Mouse (Mus musculus) embryonic facial prominence, embryonic 12.5 days (tissue): ENCODE measurements at regions not wholly inside any gene's neighbourhood (a gene's known extent, or its start where the extent isn't known, plus 50 kb on each side); places are given as distances from the start of the nearest gene placed in this dataset.

Experiments
- ATAC-seq: fragments of 200-750 bp; cut with Nextera tagmentation; 2 replicates; pipeline ENCODE4 v1.8.0; 2017; ENCODE audit not compliant: insufficient number of reproducible peaks, insufficient read depth, low FRiP score, low TSS enrichment
- H3K27ac ChIP-seq: fragments of 300-500 bp; sonication (generic); 2 replicates; pipeline ENCODE4 v1.5.1; 2016; ENCODE audit warnings: mild to moderate bottlenecking
- H3K27me3 ChIP-seq: fragments of 300-500 bp; sonication (generic); 2 replicates; pipeline ENCODE4 v1.6.1; 2016; ENCODE audit warnings: mild to moderate bottlenecking, moderate library complexity
- H3K36me3 ChIP-seq: fragments of 300-500 bp; sonication (generic); 2 replicates; pipeline ENCODE4 v1.6.1; 2016; ENCODE audit warnings: mild to moderate bottlenecking
- H3K4me1 ChIP-seq: fragments of 300-500 bp; sonication (generic); 2 replicates; pipeline ENCODE4 v1.6.1; 2016
- H3K4me2 ChIP-seq: fragments of 300-500 bp; sonication (generic); replicated peaks from 2 replicates; pipeline ENCODE4 v1.6.1; 2016; ENCODE audit warnings: mild to moderate bottlenecking, moderate library complexity
- H3K4me3 ChIP-seq: fragments of 300-500 bp; sonication (generic); 2 replicates; pipeline ENCODE4 v1.5.1; 2016; ENCODE audit warnings: mild to moderate bottlenecking
- H3K9ac ChIP-seq: fragments of 300-500 bp; sonication (generic); 2 replicates; pipeline ENCODE4 v1.6.1; 2016; ENCODE audit warnings: mild to moderate bottlenecking, moderate library complexity
- H3K9me3 ChIP-seq: fragments of 300-500 bp; sonication (generic); 2 replicates; pipeline ENCODE4 v1.6.1; 2016; ENCODE audit warnings: mild to moderate bottlenecking, moderate library complexity
- WGBS: fragments of 180-500 bp; shearing (Covaris S2); methylation state at CpG from one replicate; pipeline ENCODE4 v1.1.7; 2016; 5-methylcytosine and 5-hydroxymethylcytosine counted together

GRCm38 (mm10) chr8:87094685-87095084, 209.6 kb upstream of the N4bp1 start:
- H3K27me3 ChIP-seq: no peaks in the 10 kb centered on the region
- WGBS: 67% methylated on average over 4 of the region's 4 CpGs
- H3K36me3 ChIP-seq: no peaks in the 10 kb centered on the region
- H3K4me2 ChIP-seq: no peak overlapping the region
- H3K9ac ChIP-seq: no peak overlapping the region
- no peak for ATAC-seq
- H3K27ac ChIP-seq: no peak overlapping the region
- no peaks in the 10 kb centered on the region for H3K9me3 ChIP-seq
- no peaks in the 10 kb centered on the region for H3K4me1 ChIP-seq
- H3K4me3 ChIP-seq: no peak overlapping the region

- Histone ChIP-seq H3K27ac (no peak overlapping the region), H3K4me1 (no peaks in the 10 kb centered on the region), H3K4me3 (no peak overlapping the region), H3K4me2 (no peak overlapping the region), H3K9ac (no peak overlapping the region), H3K36me3 (no peaks in the 10 kb centered on the region), H3K27me3 (no peaks in the 10 kb centered on the region), H3K9me3 (no peaks in the 10 kb centered on the region)
- no peak for ATAC-seq
- WGBS: 84% methylated on average over 10 of the region's 10 CpGs
Measured at GRCm38 (mm10) chr8:87093716-87094115, 208.7 kb upstream of the N4bp1 start.

GRCm38 (mm10) chr8:87093081-87093480, 208.0 kb upstream of the N4bp1 start:
- ATAC-seq: no peak
- H3K4me2 ChIP-seq: no peak overlapping the region
- H3K4me1 ChIP-seq: no peaks in the 10 kb centered on the region
- 81% methylated on average over 5 of the region's 5 CpGs for WGBS
- no peaks in the 10 kb centered on the region for H3K27me3 ChIP-seq
- H3K36me3 ChIP-seq: no peaks in the 10 kb centered on the region
- H3K27ac ChIP-seq: no peak overlapping the region
- no peak overlapping the region for H3K4me3 ChIP-seq
- H3K9me3 ChIP-seq: no peaks in the 10 kb centered on the region
- H3K9ac ChIP-seq: no peak overlapping the region

GRCm38 (mm10) chr8:87087451-87088095, 202.5 kb upstream of the N4bp1 start:
- Histone ChIP-seq H3K4me2 (no peak overlapping the region), H3K27ac (no peak overlapping the region), H3K4me3 (no peak overlapping the region), H3K36me3 (no peaks in the 10 kb centered on the region), H3K4me1 (no peaks in the 10 kb centered on the region), H3K9ac (no peak overlapping the region), H3K27me3 (no peaks in the 10 kb centered on the region), H3K9me3 (no peaks in the 10 kb centered on the region)
- no peak for ATAC-seq
- WGBS: 42% methylated on average over 9 of the region's 9 CpGs

GRCm38 (mm10) chr8:87078260-87078659, 193.2 kb upstream of the N4bp1 start:
- no peaks in the 10 kb centered on the region for H3K4me1 ChIP-seq
- 73% methylated on average over 6 of the region's 6 CpGs for WGBS
- no peak overlapping the region for H3K4me2 ChIP-seq
- H3K36me3 ChIP-seq: no peaks in the 10 kb centered on the region
- no peak overlapping the region for H3K27ac ChIP-seq
- H3K4me3 ChIP-seq: no peak overlapping the region
- ATAC-seq: no peak
- no peaks in the 10 kb centered on the region for H3K27me3 ChIP-seq
- H3K9ac ChIP-seq: no peak overlapping the region
- no peaks in the 10 kb centered on the region for H3K9me3 ChIP-seq

GRCm38 (mm10) chr8:87075921-87076320, 190.9 kb upstream of the N4bp1 start:
- no peak overlapping the region for H3K9ac ChIP-seq
- H3K36me3 ChIP-seq: no peaks in the 10 kb centered on the region
- ATAC-seq: no peak
- no peaks in the 10 kb centered on the region for H3K27me3 ChIP-seq
- no peaks in the 10 kb centered on the region for H3K9me3 ChIP-seq
- H3K4me3 ChIP-seq: no peak overlapping the region
- H3K4me2 ChIP-seq: no peak overlapping the region
- WGBS: 97% methylated on average over 4 of the region's 4 CpGs
- H3K27ac ChIP-seq: no peak overlapping the region
- H3K4me1 ChIP-seq: no peaks in the 10 kb centered on the region

GRCm38 (mm10) chr8:87071224-87071623, 186.2 kb upstream of the N4bp1 start:
- Histone ChIP-seq H3K27me3 (no peaks in the 10 kb centered on the region), H3K27ac (no peak overlapping the region), H3K9ac (no peak overlapping the region), H3K9me3 (0 out of 2 replicates have a peak, but pooled peaks cover 3% of the 10 kb centered on the region), H3K36me3 (no peaks in the 10 kb centered on the region), H3K4me2 (no peak overlapping the region), H3K4me3 (no peak overlapping the region), H3K4me1 (no peaks in the 10 kb centered on the region)
- no peak for ATAC-seq

GRCm38 (mm10) chr8:87067106-87067505, 182.0 kb upstream of the N4bp1 start:
- Histone ChIP-seq H3K36me3 (no peaks in the 10 kb centered on the region), H3K4me2 (no peak overlapping the region), H3K27me3 (no peaks in the 10 kb centered on the region), H3K4me3 (no peak overlapping the region), H3K9me3 (0 out of 2 replicates have a peak, but pooled peaks cover 3% of the 10 kb centered on the region), H3K4me1 (no peaks in the 10 kb centered on the region), H3K9ac (no peak overlapping the region), H3K27ac (no peak overlapping the region)
- no peak for ATAC-seq

- 85% methylated on average over 9 of the region's 9 CpGs for whole genome bisulfite sequencing
- Histone ChIP-seq H3K9me3 (0 out of 2 replicates have a peak, but pooled peaks cover 3% of the 10 kb centered on the region), H3K36me3 (no peaks in the 10 kb centered on the region), H3K4me2 (no peak overlapping the region), H3K27ac (no peak overlapping the region), H3K4me3 (no peak overlapping the region), H3K9ac (no peak overlapping the region), H3K27me3 (no peaks in the 10 kb centered on the region), H3K4me1 (no peaks in the 10 kb centered on the region)
- no peak for ATAC-seq
Measured at GRCm38 (mm10) chr8:87064768-87065167, 179.7 kb upstream of the N4bp1 start.

- Histone ChIP-seq H3K4me2 (no peak overlapping the region), H3K27me3 (no peaks in the 10 kb centered on the region), H3K4me3 (no peak overlapping the region), H3K36me3 (no peaks in the 10 kb centered on the region), H3K4me1 (no peaks in the 10 kb centered on the region), H3K9me3 (0 out of 2 replicates have a peak, but pooled peaks cover 3% of the 10 kb centered on the region), H3K27ac (no peak overlapping the region), H3K9ac (no peak overlapping the region)
- 67% methylated on average over 12 of the region's 12 CpGs for WGBS
- no peak for ATAC-seq
Measured at GRCm38 (mm10) chr8:87064250-87064747, 179.2 kb upstream of the N4bp1 start.

- Histone ChIP-seq H3K27me3 (no peaks in the 10 kb centered on the region), H3K36me3 (no peaks in the 10 kb centered on the region), H3K27ac (no peak overlapping the region), H3K4me3 (no peak overlapping the region), H3K4me1 (no peaks in the 10 kb centered on the region), H3K9me3 (0 out of 2 replicates have a peak, but pooled peaks cover 3% of the 10 kb centered on the region), H3K9ac (no peak overlapping the region), H3K4me2 (no peak overlapping the region)
- ATAC-seq: no peak
- 90% methylated on average over 4 of the region's 4 CpGs for WGBS
Measured at GRCm38 (mm10) chr8:87063588-87063987, 178.5 kb upstream of the N4bp1 start.

- 59% methylated on average over 3 of the region's 3 CpGs for WGBS
- Histone ChIP-seq H3K4me3 (no peak overlapping the region), H3K9me3 (no peaks in the 10 kb centered on the region), H3K27me3 (no peaks in the 10 kb centered on the region), H3K27ac (no peak overlapping the region), H3K4me1 (no peaks in the 10 kb centered on the region), H3K4me2 (no peak overlapping the region), H3K9ac (no peak overlapping the region), H3K36me3 (no peaks in the 10 kb centered on the region)
- ATAC-seq: no peak
Measured at GRCm38 (mm10) chr8:87049746-87050145, 164.7 kb upstream of the N4bp1 start.
